Comparison of ENCODE assay signal across 24 mouse cellular contexts in genomic region chr1:164548071-164548470, GRCm38 (mm10).
DNase-seq lines count a peak whose midpoint lies in the region; ATAC-seq lines count a peak whose summit lies in the region.
"Had no signal": no experiment of that assay in that cellular context is flagged by ENCODE, and none has a peak within 500 bp of the region (broad histone marks: within the 10 kb centered on the region; RNA-seq: fewer than 3 reads in every experiment).

No protein-coding gene starts in this region.

- no peaks in the 10 kb centered on the region for H3K36me3 ChIP-seq in hindbrain, embryonic 13.5 days
- no peaks in the 10 kb centered on the region for H3K36me3 ChIP-seq in hindbrain, embryonic 12.5 days
- no peaks in the 10 kb centered on the region for H3K36me3 ChIP-seq in kidney, embryonic 16.5 days (ENCODE audit: insufficient read depth, low read length)
- H3K36me3 ChIP-seq in embryonic facial prominence, embryonic 10.5 days (replicated peaks) = no peaks in the 10 kb centered on the region
- H3K36me3 ChIP-seq: forebrain, embryonic 15.5 days; heart, embryonic 12.5 days; hindbrain, embryonic 15.5 days; limb, embryonic 13.5 days; liver, embryonic 12.5 days; midbrain, embryonic 10.5 days had no signal

- H3K27me3 ChIP-seq in hindbrain, embryonic 13.5 days = no peaks in the 10 kb centered on the region
- H3K27me3 ChIP-seq in hindbrain, embryonic 12.5 days = no peaks in the 10 kb centered on the region
- H3K27me3 ChIP-seq in kidney, embryonic 16.5 days (ENCODE audit: insufficient read depth, low read length) = no peaks in the 10 kb centered on the region
- H3K27me3 ChIP-seq in embryonic facial prominence, embryonic 10.5 days (replicated peaks; ENCODE audit: low read depth, poor library complexity, severe bottlenecking) = no peaks in the 10 kb centered on the region
- H3K27me3 ChIP-seq: forebrain, embryonic 15.5 days; heart, embryonic 12.5 days; hindbrain, embryonic 15.5 days; limb, embryonic 13.5 days; liver, embryonic 12.5 days had no signal

- peak overlapping the region; percentile 24; the same call in 1 of the 2 replicates for H3K27ac ChIP-seq in hindbrain, embryonic 13.5 days
- no peak overlapping the region for H3K27ac ChIP-seq in hindbrain, embryonic 12.5 days
- no peak overlapping the region for H3K27ac ChIP-seq in kidney, embryonic 16.5 days (ENCODE audit: low read length)
- H3K27ac ChIP-seq in embryonic facial prominence, embryonic 10.5 days (replicated peaks) = no peak overlapping the region
- H3K27ac ChIP-seq: forebrain, embryonic 15.5 days; hindbrain, embryonic 15.5 days; limb, embryonic 13.5 days; liver, embryonic 12.5 days; midbrain, embryonic 10.5 days had no signal

- DNase-seq in cerebellum, postnatal 14 days = peak; percentile 48 to 58
- DNase-seq in cerebellum, adult 8-10 months = no peak
- peak; percentile 25 for DNase-seq in right cerebral cortex, postnatal 25 days
- DNase-seq in right cerebral cortex, postnatal 4 days = no peak
- no peak for DNase-seq in embryonic facial prominence, embryonic 10.5 days (ENCODE audit: low spot score)
- DNase-seq: adrenal gland, postnatal 36 days; gastrocnemius, postnatal 14 days; heart, adult 11 months; heart, postnatal 14 days; kidney, adult 8-10 months; kidney, postnatal 14 days; lung, adult 18-20 months; lung, postnatal 10 days; thymus, adult 18-20 months; thymus, postnatal 4 days had no signal

- no peak overlapping the region for H3K4me2 ChIP-seq in hindbrain, embryonic 13.5 days
- no peak overlapping the region for H3K4me2 ChIP-seq in hindbrain, embryonic 12.5 days (replicated peaks)
- no peak overlapping the region for H3K4me2 ChIP-seq in kidney, embryonic 16.5 days (replicated peaks; ENCODE audit: low read depth, low read length)
- H3K4me2 ChIP-seq: forebrain, embryonic 15.5 days; heart, embryonic 12.5 days; hindbrain, embryonic 15.5 days; limb, embryonic 13.5 days; liver, embryonic 12.5 days had no signal

- H3K4me1 ChIP-seq in hindbrain, embryonic 13.5 days (replicated peaks) = peaks cover 5% of the 10 kb centered on the region; the same call in 1 of the 2 replicates
- no peaks in the 10 kb centered on the region for H3K4me1 ChIP-seq in hindbrain, embryonic 12.5 days
- no peaks in the 10 kb centered on the region for H3K4me1 ChIP-seq in kidney, embryonic 16.5 days (ENCODE audit: insufficient read depth, low read length)
- no peaks in the 10 kb centered on the region; the same call in 1 of the 2 replicates for H3K4me1 ChIP-seq in embryonic facial prominence, embryonic 10.5 days
- H3K4me1 ChIP-seq: forebrain, embryonic 15.5 days; hindbrain, embryonic 15.5 days; limb, embryonic 13.5 days; midbrain, embryonic 10.5 days had no signal

- H3K9ac ChIP-seq in hindbrain, embryonic 13.5 days = no peak overlapping the region
- H3K9ac ChIP-seq in hindbrain, embryonic 12.5 days = no peak overlapping the region
- H3K9ac ChIP-seq in kidney, embryonic 16.5 days (replicated peaks; ENCODE audit: low read length) = no peak overlapping the region
- H3K9ac ChIP-seq: forebrain, embryonic 15.5 days; heart, embryonic 12.5 days; hindbrain, embryonic 15.5 days; limb, embryonic 13.5 days; liver, embryonic 12.5 days had no signal

- 73% methylated on average over 8 of the region's 8 CpGs for whole genome bisulfite sequencing in hindbrain, embryonic 13.5 days
- 77% methylated on average over 8 of the region's 8 CpGs for WGBS in hindbrain, embryonic 12.5 days
- 53% methylated on average over 8 of the region's 8 CpGs for WGBS in kidney, embryonic 16.5 days
- WGBS in embryonic facial prominence, embryonic 10.5 days = 76% methylated on average over 8 of the region's 8 CpGs

- no peak overlapping the region for H3K4me3 ChIP-seq in hindbrain, embryonic 13.5 days
- no peak overlapping the region for H3K4me3 ChIP-seq in hindbrain, embryonic 12.5 days
- no peak overlapping the region for H3K4me3 ChIP-seq in kidney, embryonic 16.5 days (ENCODE audit: low read length)
- H3K4me3 ChIP-seq in embryonic facial prominence, embryonic 10.5 days = no peak overlapping the region
- H3K4me3 ChIP-seq: forebrain, embryonic 15.5 days; heart, embryonic 12.5 days; hindbrain, embryonic 15.5 days; limb, embryonic 13.5 days; liver, embryonic 12.5 days; midbrain, embryonic 10.5 days had no signal

- no peak for ATAC-seq in hindbrain, embryonic 13.5 days (ENCODE audit: low FRiP score)
- no peak for ATAC-seq in hindbrain, embryonic 12.5 days (ENCODE audit: low FRiP score)
- ATAC-seq in kidney, embryonic 16.5 days (ENCODE audit: low FRiP score, low TSS enrichment) = no peak
- ATAC-seq: forebrain, embryonic 15.5 days; liver, embryonic 12.5 days had no signal

- H3K9me3 ChIP-seq in hindbrain, embryonic 13.5 days = no peaks in the 10 kb centered on the region
- H3K9me3 ChIP-seq in hindbrain, embryonic 12.5 days (replicated peaks) = no peaks in the 10 kb centered on the region
- no peaks in the 10 kb centered on the region for H3K9me3 ChIP-seq in kidney, embryonic 16.5 days (ENCODE audit: low read length)
- no peaks in the 10 kb centered on the region for H3K9me3 ChIP-seq in embryonic facial prominence, embryonic 10.5 days
- H3K9me3 ChIP-seq: forebrain, embryonic 15.5 days; heart, embryonic 12.5 days; hindbrain, embryonic 15.5 days; limb, embryonic 13.5 days; liver, embryonic 12.5 days; midbrain, embryonic 10.5 days had no signal

Comparison
In these comparisons a context has a peak if more than half of its experiments do, and no peak if none do; other contexts are left out.
1. DNase-seq: peak in cerebellum, postnatal 14 days (2 of 2) and right cerebral cortex, postnatal 25 days (single experiment); none in cerebellum, adult 8-10 months (single experiment), right cerebral cortex, postnatal 4 days (single experiment) and embryonic facial prominence, embryonic 10.5 days (single experiment).